Mouse (Mus musculus) splenic B cell, adult 2 months (primary cell): ENCODE data around the gene Npsr1.

Experiments used
- DNase-seq: peaks from one replicate; pipeline ENCODE4 v3.0.0-alpha.2; 2011; ENCODE audit warnings: low read depth, low spot score
- H3K27me3 ChIP-seq: 2 replicates; pipeline ENCODE4 v1.6.1; 2012; ENCODE audit warnings: mild to moderate bottlenecking, low read length, moderate library complexity, mixed read lengths; ENCODE audit not compliant: control insufficient read depth, poor library complexity, insufficient read depth, severe bottlenecking
- H3K36me3 ChIP-seq: 2 replicates; pipeline ENCODE4 v1.6.1; 2012; ENCODE audit warnings: mild to moderate bottlenecking, low read length, moderate library complexity, mixed read lengths; ENCODE audit not compliant: control insufficient read depth, poor library complexity, insufficient read depth, severe bottlenecking

Npsr1 gene

DNA sequence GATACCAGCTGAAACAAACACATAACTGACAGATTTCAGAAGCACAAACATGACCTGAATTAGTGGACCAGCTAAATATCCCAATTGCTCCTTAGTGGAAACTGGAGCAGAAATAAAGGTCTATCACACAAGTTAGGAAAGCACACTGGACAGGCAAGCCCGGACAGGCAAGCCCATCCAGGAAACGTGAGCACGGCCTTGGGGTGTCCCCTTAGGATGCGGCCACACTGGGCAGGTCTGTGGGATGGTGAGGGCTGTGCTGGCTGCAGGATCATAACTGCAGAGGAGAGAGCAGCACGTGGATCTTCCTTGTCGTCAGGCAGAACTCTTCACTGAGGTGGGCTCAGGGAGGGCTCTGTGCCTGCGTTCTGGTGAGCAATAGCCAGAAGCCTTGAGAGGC, at the start of gene Npsr1:
TSS of gene Npsr1 (plus strand) at position 301 of the 400 bp plus-strand sequence.
- no peaks in the 10 kb centered on the region for H3K36me3 ChIP-seq
- DNase-seq, result no peak
- H3K27me3 ChIP-seq, result no peaks in the 10 kb centered on the region

DNA sequence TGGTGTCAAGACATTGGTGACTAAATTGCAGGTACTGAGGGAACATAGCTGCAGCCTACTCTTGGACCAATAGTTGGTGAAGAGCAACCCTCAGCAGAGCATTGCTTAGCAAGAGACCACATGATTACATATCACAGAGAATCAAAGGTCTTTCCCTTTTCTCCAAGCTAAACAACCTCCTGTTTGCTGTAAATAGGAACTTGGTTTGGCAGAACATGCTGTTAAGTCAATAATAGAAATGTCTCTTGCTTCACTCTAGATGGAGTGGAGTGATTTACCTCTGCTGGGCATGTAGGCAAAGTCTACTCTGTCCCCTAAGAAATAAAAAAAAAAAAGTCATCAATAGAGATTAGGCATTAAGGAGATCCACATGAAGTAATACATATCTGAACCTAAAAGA, 46.3 kb upstream of the Npsr1 start:
- no peak for DNase-seq
- Histone ChIP-seq H3K36me3 (no peaks in the 10 kb centered on the region), H3K27me3 (no peaks in the 10 kb centered on the region)

DNA sequence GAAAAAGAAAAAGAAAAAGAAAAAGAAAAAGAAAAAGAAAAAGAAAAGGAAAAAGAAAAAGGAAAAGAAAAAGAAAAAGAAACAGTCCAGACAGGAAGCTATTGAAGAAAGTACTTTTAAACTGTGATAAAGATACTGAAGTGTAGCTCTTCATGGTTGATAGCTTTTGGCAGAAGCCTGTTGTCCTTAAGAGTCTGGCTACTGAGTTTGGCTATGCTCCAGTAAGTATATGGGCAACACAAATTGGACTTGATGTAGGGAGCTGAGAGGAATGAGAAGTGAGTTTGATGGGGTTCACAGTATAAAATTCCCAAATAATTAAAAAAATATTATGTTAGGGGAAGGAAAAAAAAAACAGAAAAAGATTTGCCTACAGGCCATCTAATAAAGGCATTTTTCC, 34.5 kb upstream of the Npsr1 start:
- no peaks in the 10 kb centered on the region for H3K27me3 ChIP-seq
- DNase-seq, result no peak

DNA sequence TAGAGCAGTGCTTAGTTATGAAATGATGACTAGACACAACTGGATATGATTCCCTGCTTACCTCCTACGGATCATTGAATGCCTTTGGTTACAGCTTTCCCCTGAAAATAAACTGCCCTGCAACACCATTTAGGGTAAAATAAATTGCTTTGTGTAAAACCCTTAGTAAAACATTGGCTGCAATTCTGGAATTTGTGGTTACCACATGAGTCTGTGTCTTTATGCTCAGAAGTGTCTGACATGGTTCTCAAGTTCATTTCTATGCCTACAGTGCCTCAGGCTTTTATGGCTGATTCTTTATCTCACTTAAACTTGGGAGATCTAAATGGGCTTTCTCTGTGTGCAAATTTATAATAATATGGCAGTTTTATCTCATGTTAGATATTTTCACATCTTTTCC, 26.1 kb upstream of the Npsr1 start:
- no peak for DNase-seq

More for the DNA sequence above, 34.5 kb upstream of the Npsr1 start:
- no peaks in the 10 kb centered on the region for H3K36me3 ChIP-seq

DNA sequence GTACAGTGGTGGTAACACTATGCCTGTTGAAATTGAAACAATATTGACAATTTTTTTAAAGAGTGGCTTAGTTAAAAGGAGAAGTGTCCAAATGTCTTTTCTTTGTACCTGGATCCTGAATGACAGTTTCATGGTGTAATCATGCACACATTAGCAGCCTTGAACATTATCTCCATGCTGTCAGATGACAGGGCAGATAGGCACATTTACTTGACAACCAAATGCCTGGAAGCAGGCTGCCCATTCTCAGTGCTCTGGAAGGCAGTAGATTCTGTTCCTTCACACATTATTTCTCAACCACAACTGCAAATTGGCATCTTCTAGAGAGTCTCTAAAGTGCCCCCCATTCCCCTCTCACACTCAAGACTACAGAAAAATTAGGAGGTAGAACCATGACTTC, 20.2 kb upstream of the Npsr1 start:
- Histone ChIP-seq H3K27me3 (no peaks in the 10 kb centered on the region), H3K36me3 (no peaks in the 10 kb centered on the region)
- no peak for DNase-seq

More for the DNA sequence above, 26.1 kb upstream of the Npsr1 start:
- H3K36me3 ChIP-seq, result no peaks in the 10 kb centered on the region
- H3K27me3 ChIP-seq, result no peaks in the 10 kb centered on the region

DNA sequence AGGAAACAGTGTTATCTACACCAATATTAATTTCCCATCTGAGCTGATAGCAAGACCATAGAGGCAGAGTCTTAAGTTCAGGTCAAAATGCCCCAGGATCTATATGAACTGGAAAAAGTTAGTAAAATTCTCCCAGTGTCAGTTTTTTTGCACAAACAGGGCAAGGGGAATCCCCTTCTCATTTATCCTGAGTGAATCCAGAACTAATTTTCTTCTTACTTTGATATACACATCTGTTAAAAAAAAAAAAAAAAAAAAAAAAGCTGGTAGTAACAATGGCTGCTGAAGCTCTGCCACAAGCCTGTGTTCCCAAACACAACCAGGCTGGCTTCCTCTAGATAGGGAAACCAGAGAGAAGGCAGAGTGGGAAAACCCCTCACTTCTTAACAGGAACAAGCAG, 5.9 kb upstream of the Npsr1 start:
- H3K27me3 ChIP-seq, result no peaks in the 10 kb centered on the region
- no peak for DNase-seq

DNA sequence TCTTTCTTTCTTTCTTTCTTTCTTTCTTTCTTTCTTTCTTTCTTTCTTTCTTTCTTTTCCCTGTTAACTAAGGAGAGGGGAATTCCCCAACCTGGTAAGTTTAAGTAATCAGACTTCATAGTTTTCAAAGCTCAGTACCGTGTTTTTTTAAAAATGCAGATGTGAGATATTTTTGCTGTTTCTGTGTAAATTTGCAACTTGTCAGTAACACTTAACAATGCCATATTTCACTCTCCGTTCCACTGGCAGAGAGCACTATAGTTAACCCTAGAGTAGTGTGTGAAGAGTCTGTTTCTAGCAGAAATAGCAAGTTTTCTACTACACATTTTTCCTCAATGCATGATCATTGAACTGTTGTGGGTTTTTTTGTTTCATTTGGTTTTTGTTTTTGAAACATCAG, 730 bp downstream of the Npsr1 start:
- Histone ChIP-seq H3K36me3 (no peaks in the 10 kb centered on the region), H3K27me3 (no peaks in the 10 kb centered on the region)
- no peak for DNase-seq

More for the DNA sequence above, 5.9 kb upstream of the Npsr1 start:
- H3K36me3 ChIP-seq, result no peaks in the 10 kb centered on the region

DNA sequence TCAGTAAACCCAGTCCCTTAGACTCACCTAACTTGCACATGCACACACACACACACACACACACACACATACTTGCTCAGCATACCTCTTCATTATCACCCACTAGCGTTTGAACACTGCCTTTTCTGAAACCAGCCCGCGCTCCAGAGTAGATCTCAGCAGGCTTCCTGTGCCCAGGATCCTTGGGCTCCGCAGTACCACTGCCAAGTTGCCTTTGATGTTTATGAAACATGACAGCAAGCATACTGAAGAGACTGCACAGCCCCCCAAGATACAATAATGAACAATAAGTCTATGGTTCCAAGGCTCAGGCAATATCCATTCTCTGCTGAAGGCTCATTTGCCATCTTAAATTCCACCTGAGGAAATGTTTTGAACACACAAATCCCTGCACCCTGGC, 1.8 kb downstream of the Npsr1 start:
- Histone ChIP-seq H3K36me3 (no peaks in the 10 kb centered on the region), H3K27me3 (no peaks in the 10 kb centered on the region)
- no peak for DNase-seq

DNA sequence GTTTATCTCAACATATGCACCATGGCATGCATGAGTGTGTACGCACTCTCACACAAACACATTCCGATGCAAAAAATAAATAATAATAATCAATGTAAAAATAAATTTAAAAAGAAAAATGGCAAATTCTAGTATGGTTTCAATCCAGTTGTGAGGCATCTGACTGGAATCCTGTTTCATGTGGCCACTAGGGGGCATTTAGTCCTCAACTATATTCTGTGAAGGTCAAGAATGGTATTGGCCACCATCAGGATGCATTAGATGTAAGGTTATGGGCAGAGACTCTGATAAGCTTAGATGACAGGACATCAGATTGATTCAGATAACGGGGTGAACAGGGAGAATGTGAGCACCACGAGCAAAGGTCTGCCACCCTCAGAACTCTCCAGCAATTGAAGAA, 21.6 kb downstream of the Npsr1 start:
- peak; percentile 22 for DNase-seq
- Histone ChIP-seq H3K27me3 (no peaks in the 10 kb centered on the region), H3K36me3 (no peaks in the 10 kb centered on the region)

DNA sequence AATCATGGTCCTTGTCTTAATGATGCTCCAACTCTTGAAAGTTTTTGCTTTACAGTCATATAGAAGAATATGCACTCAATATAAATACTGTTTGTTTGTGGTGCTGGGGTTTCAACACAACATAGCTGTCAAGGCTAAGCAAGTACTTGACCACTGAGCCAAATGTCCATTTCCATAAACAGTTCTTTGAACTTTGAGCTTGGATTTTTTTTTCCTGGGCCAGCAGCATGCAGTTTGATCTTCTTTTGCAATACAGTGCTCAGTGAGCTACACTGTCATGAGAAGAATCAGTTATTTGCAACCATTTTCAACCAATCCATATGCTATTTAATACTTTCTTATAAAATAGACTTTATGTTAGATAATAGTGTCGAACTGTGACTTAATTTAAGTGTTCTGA, 35.3 kb downstream of the Npsr1 start:
- DNase-seq, result no peak
- H3K36me3 ChIP-seq, result no peaks in the 10 kb centered on the region
- H3K27me3 ChIP-seq, result no peaks in the 10 kb centered on the region

DNA sequence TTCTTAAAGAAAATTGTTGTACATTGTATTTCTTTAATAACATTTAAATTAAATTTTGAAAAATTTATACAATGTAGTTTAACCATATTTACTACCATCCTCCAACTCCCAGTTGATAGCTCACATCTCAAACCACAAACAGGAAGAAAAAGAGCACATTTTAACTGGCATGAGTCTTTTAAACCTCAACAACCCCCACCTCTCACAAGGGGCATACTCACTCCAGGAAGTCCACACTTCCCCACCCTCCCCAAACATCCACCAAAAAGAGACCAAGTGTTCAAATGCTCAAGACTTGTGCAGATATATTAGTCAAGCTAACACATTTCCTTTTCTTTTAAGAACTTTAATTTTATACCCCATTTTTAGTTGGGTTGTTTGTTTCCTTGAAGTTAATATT, 38.6 kb downstream of the Npsr1 start:
- no peak for DNase-seq
- H3K27me3 ChIP-seq, result no peaks in the 10 kb centered on the region
- H3K36me3 ChIP-seq, result no peaks in the 10 kb centered on the region

DNA sequence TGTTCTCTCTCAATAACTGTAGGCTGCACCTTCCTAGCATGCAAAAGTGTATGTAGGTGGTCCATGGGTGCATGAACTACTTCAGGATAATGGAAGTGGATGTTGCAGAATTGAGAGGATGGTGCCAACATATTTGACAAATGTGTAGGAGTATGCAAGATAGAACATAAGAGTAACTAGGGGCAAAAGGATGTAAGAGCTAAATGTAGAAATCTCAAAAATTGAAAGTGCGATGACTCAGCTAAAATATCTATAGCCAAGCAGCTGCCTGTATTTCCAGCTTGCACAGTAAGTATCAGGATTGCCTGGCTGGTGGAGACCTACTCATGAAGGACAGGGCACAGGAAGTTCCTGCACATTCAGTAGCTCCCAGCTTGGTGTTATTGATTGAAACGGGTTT, 46.5 kb downstream of the Npsr1 start:
- no peaks in the 10 kb centered on the region for H3K27me3 ChIP-seq
- H3K36me3 ChIP-seq, result no peaks in the 10 kb centered on the region
- no peak for DNase-seq

DNA sequence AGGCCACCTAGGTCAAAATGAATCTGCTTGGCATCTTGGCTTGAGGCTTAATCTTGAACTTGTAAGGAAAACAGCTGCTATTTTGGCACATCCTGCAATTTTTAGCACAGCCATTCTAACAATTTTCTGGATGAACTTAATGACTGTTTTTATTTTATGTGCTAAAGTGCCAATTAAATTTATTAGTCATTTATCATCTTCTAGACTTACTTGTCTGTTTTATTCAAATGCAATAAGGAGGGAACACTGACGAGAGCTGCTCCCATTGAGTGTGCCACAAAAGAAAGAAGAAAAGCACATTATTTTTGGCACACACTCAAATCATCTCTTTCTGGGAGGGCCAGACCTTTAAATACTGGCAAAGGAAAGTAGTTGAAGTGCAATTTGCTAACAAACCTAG, 59.4 kb downstream of the Npsr1 start:
- no peak for DNase-seq
- no peaks in the 10 kb centered on the region for H3K27me3 ChIP-seq
- H3K36me3 ChIP-seq, result no peaks in the 10 kb centered on the region

DNA sequence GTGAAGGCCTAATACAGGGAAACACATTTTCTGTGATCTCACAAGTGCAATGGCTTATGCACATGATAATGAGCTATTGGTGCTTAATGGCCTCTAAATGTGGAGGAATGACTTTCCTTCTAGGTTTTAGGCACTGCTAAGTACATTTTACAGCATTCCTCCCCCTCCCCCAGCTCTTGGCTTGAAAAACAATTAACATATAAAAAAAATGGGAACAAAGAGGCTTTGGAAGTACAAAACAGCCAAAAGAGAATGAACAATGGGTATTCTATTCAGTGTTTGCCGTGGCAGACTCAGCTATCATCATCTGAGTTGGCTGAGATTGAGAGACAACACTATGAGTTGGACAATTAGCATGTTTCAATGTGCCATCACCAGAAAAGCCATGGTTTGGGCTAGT, 62.6 kb downstream of the Npsr1 start:
- DNase-seq, result no peak
- Histone ChIP-seq H3K27me3 (no peaks in the 10 kb centered on the region), H3K36me3 (no peaks in the 10 kb centered on the region)

DNA sequence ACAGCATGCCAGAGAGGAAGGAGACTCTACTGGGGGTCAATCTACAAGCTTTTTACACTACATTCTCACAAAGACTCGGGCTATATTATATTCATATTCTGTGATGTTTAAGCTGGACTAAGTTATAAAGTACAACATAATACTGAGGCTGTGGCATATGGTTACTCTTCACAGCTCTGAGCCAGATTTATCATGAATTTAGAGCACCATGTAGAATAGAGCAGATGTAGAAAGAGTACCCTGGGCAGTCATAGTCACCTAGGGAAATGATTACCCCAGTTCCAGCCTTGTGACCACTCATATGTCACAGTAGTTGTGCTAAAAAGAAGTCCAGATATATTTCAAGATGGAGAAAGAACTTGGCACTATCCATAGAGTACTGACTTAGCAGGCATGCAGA, 70.7 kb downstream of the Npsr1 start:
- no peak for DNase-seq
- H3K27me3 ChIP-seq, result no peaks in the 10 kb centered on the region

DNA sequence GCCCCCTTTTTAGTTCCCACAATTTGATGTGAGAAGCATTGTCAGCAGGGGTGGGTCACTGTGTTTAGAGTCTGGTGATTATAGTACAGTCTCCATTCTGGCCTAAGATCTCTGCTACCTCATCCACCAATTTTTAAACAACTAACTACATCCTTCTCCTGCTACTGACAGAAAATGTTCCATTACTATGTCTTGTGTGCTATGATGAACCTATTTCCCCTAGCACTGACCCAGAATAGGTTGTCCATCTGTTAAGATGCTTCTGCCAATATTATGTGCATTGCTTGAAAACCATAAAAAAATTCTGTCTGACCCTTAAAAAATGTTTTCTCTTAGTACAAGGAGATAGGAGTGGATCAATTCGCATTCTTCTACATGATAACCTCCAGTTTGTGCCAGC, 72.9 kb downstream of the Npsr1 start:
- no peak for DNase-seq
- Histone ChIP-seq H3K27me3 (no peaks in the 10 kb centered on the region), H3K36me3 (no peaks in the 10 kb centered on the region)

More for the DNA sequence above, 70.7 kb downstream of the Npsr1 start:
- no peaks in the 10 kb centered on the region for H3K36me3 ChIP-seq
